Mouse (Mus musculus) cortical plate, adult 2 months (tissue): ENCODE measurements around the gene Tspan15.

Experiments used
- CTCF ChIP-seq: fragments of 200-500 bp; IDR thresholded peaks from 2 replicates; pipeline ENCODE4 v1.5.1; 2011; ENCODE audit warnings: mild to moderate bottlenecking, control low read depth, low read length; ENCODE audit not compliant: insufficient read depth; ENCODE audit errors: extremely low read depth
- POLR2A ChIP-seq: fragments of 200-500 bp; IDR thresholded peaks from 2 replicates; pipeline ENCODE4 v1.6.1; 2011; ENCODE audit warnings: mild to moderate bottlenecking, low read length, control low read depth; ENCODE audit not compliant: insufficient read depth; ENCODE audit errors: extremely low read depth

DNA sequence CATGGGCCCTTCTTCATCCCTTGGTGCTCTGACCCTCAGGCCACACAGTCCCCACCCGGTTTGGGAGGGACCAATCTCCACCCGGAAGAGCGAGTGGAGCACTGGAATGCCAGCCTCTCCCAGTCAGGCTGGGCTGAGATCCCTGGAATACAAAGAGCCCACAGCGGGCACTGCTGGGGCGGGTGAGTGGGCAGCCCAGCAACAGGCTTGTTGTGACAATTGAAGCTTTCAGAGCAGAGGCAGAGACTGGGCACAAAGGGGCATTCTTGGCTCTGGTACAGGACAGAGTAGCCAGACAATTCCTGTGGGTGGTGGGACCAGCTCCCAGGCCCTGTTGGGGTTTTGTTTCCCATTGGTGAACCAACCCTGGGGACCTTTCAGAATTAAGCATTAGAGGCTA is 36.6 kb downstream of the Tspan15 start:
- TF ChIP-seq CTCF (no peak), POLR2A (no peak)
